9 mouse cellular contexts compared by ENCODE assay signal in the genomic region with DNA sequence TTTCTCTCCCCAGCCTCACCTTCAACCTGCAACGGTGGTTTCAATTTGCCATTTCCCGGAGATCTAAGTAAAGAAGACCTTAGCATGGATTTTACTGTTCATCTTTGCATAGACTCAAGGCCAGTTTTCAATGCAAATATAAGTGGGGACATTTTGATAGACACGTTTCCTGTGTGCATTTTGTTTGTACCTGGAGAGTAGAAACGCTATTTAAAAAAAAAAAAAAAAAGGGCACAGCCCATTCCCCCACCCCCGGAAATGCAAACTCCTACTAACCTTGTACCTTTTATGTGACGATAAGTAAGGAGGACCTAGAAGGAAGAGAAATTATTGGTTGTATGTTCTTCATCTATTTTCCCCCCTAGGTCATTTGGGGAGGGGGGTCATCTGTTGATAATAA. TPM values are rescaled to one million over a fixed set of nuclear protein-coding genes. Genes with fewer than 3 reads are reported as not detected.
DNase-seq lines count a peak whose midpoint lies in the region; ATAC-seq and TF ChIP-seq lines count a peak whose summit lies in the region.
"Had no signal": no experiment of that assay in that cellular context is flagged by ENCODE, and none has a peak within 500 bp of the region (broad histone marks: within the 10 kb centered on the region; RNA-seq: fewer than 3 reads in every experiment).

No protein-coding gene starts in this region.

- H3K4me3 ChIP-seq in heart, embryonic 13.5 days: peak overlapping the region; percentile 37
- H3K4me3 ChIP-seq in heart, adult 2 months: no peak overlapping the region; the same call in 1 of the 2 replicates
- no peak overlapping the region for H3K4me3 ChIP-seq in CH12.LX (replicated peaks in 1 of 3; ENCODE audit: low read depth in 2 of 3, low read length in 2 of 3, poor library complexity in 1 of 3)
- H3K4me3 ChIP-seq in hindbrain, embryonic 14.5 days (replicated peaks; ENCODE audit: low read length): no peak overlapping the region
- no peak overlapping the region for H3K4me3 ChIP-seq in midbrain, embryonic 11.5 days (ENCODE audit: low read depth, low read length)
- H3K4me3 ChIP-seq: megakaryocyte, embryonic 14.5 days had no signal

- TF ChIP-seq POLR2A in heart, adult 2 months (IDR thresholded peaks at IDR 0.05; ENCODE audit: insufficient read depth, low read depth, low read length): no peak
- TF ChIP-seq POLR2A in CH12.LX (IDR thresholded peaks at IDR 0.05; ENCODE audit: low read depth, low read length): no peak

- TF ChIP-seq CTCF in heart, adult 2 months (IDR thresholded peaks at IDR 0.05): no peak
- no peak for TF ChIP-seq CTCF in CH12.LX (conservative IDR thresholded peaks at IDR 0.05 in 1 of 2, IDR thresholded peaks at IDR 0.05 in 1 of 2; ENCODE audit: low read depth in 2 of 2, low read length in 2 of 2)

- peak overlapping the region; percentile 87 for H3K27ac ChIP-seq in heart, embryonic 13.5 days (replicated peaks)
- H3K27ac ChIP-seq in heart, adult 2 months: no peak overlapping the region
- no peak overlapping the region for H3K27ac ChIP-seq in CH12.LX (ENCODE audit: insufficient read depth, low read depth)
- H3K27ac ChIP-seq in hindbrain, embryonic 14.5 days: no peak overlapping the region
- no peak overlapping the region for H3K27ac ChIP-seq in midbrain, embryonic 11.5 days (ENCODE audit: low read depth, low read length)

- no peak for TF ChIP-seq RAD21 in CH12.LX (IDR thresholded peaks at IDR 0.05; ENCODE audit: low read depth, low read length)

- H3K4me1 ChIP-seq in heart, embryonic 13.5 days: peaks cover 43% of the 10 kb centered on the region
- peaks cover 7% of the 10 kb centered on the region for H3K4me1 ChIP-seq in heart, adult 2 months (ENCODE audit: control insufficient read depth, insufficient read depth, low read length)
- no peaks in the 10 kb centered on the region for H3K4me1 ChIP-seq in CH12.LX (ENCODE audit: control insufficient read depth in 1 of 2, insufficient read depth in 2 of 2)
- no peaks in the 10 kb centered on the region for H3K4me1 ChIP-seq in hindbrain, embryonic 14.5 days (replicated peaks; ENCODE audit: control insufficient read depth, insufficient read depth, low read length)
- H3K4me1 ChIP-seq in midbrain, embryonic 11.5 days (ENCODE audit: control insufficient read depth, insufficient read depth, low read length): no peaks in the 10 kb centered on the region; the same call in 1 of the 2 replicates

- no peak for ATAC-seq in heart, embryonic 13.5 days (ENCODE audit: extremely low read depth, insufficient number of reproducible peaks, low FRiP score, low TSS enrichment)
- ATAC-seq in hindbrain, embryonic 14.5 days (ENCODE audit: low FRiP score): no peak
- no peak for ATAC-seq in midbrain, embryonic 11.5 days (ENCODE audit: low FRiP score)
- ATAC-seq in monocyte, adult 5-6 weeks (replicated peaks; ENCODE audit: insufficient number of reproducible peaks, low FRiP score, low TSS enrichment, poor library complexity, severe bottlenecking): no peak

- in situ Hi-C loops in CH12.LX (cut with MboI; ENCODE audit: low pct_ligation_motif_present, low pct_unique_long_range_greater_than_20kb, low sequenced_read_pairs): no loop called here

- 18% methylated on average over 6 of the region's 6 CpGs for WGBS in heart, embryonic 13.5 days
- WGBS in heart, adult 2 months: 47% methylated on average over 6 of the region's 6 CpGs
- 43% methylated on average over 6 of the region's 6 CpGs for WGBS in hindbrain, embryonic 14.5 days
- WGBS in midbrain, embryonic 11.5 days: 56% methylated on average over 6 of the region's 6 CpGs

- peak overlapping the region; percentile 63 for H3K4me2 ChIP-seq in heart, embryonic 13.5 days
- H3K4me2 ChIP-seq in CH12.LX (ENCODE audit: insufficient read depth, low read depth, poor library complexity, severe bottlenecking): peak overlapping the region; percentile 60; the same call in 1 of the 2 replicates
- peak overlapping the region; percentile 42 for H3K4me2 ChIP-seq in hindbrain, embryonic 14.5 days (replicated peaks)
- no peak overlapping the region for H3K4me2 ChIP-seq in midbrain, embryonic 11.5 days

- intact Hi-C loops in heart, adult 2 months (cut with DNase I): loop anchor here (5.0 kb wide), 2 partner anchors 40 to 170 kb away; no protein-coding TSS in a partner anchor

- H3K9me3 ChIP-seq in heart, embryonic 13.5 days: no peaks in the 10 kb centered on the region
- H3K9me3 ChIP-seq in CH12.LX (replicated peaks; ENCODE audit: low read length): no peaks in the 10 kb centered on the region
- H3K9me3 ChIP-seq in hindbrain, embryonic 14.5 days (ENCODE audit: control insufficient read depth, low read length): no peaks in the 10 kb centered on the region
- H3K9me3 ChIP-seq in midbrain, embryonic 11.5 days (ENCODE audit: control insufficient read depth, low read length): no peaks in the 10 kb centered on the region
- H3K9me3 ChIP-seq: megakaryocyte, embryonic 14.5 days had no signal

- no peak for TF ChIP-seq EP300 in heart, adult 2 months (IDR thresholded peaks at IDR 0.05; ENCODE audit: insufficient read depth, low read depth, low read length)
- TF ChIP-seq EP300 in CH12.LX (IDR thresholded peaks at IDR 0.05; ENCODE audit: low read length): no peak

- H3K9ac ChIP-seq in heart, embryonic 13.5 days: peak overlapping the region; percentile 48
- no peak overlapping the region for H3K9ac ChIP-seq in heart, adult 2 months (ENCODE audit: low read depth, low read length)
- no peak overlapping the region for H3K9ac ChIP-seq in CH12.LX (ENCODE audit: insufficient read depth, low read depth)
- H3K9ac ChIP-seq in hindbrain, embryonic 14.5 days: no peak overlapping the region
- no peak overlapping the region for H3K9ac ChIP-seq in midbrain, embryonic 11.5 days (ENCODE audit: low read length)

- dilution Hi-C loops in CH12.LX (cut with MboI; ENCODE audit: extremely low pct_ligation_motif_present, extremely low pct_unique_long_range_greater_than_20kb, low sequenced_read_pairs): no loop called here

- no peaks in the 10 kb centered on the region for H3K27me3 ChIP-seq in heart, embryonic 13.5 days (replicated peaks)
- no peaks in the 10 kb centered on the region for H3K27me3 ChIP-seq in heart, adult 2 months (ENCODE audit: control insufficient read depth, insufficient read depth, low read length)
- H3K27me3 ChIP-seq in CH12.LX (replicated peaks): no peaks in the 10 kb centered on the region
- H3K27me3 ChIP-seq in hindbrain, embryonic 14.5 days (ENCODE audit: control insufficient read depth, insufficient read depth, low read length): no peaks in the 10 kb centered on the region
- H3K27me3 ChIP-seq in midbrain, embryonic 11.5 days (ENCODE audit: control insufficient read depth, insufficient read depth, low read length): no peaks in the 10 kb centered on the region
- H3K27me3 ChIP-seq: megakaryocyte, embryonic 14.5 days had no signal

- H3K36me3 ChIP-seq in heart, embryonic 13.5 days: no peaks in the 10 kb centered on the region
- peaks cover 3% of the 10 kb centered on the region for H3K36me3 ChIP-seq in heart, adult 2 months (ENCODE audit: control insufficient read depth, insufficient read depth, low read length)
- no peaks in the 10 kb centered on the region for H3K36me3 ChIP-seq in CH12.LX (replicated peaks in 1 of 2; ENCODE audit: control insufficient read depth in 1 of 2, insufficient read depth in 1 of 2, low read length in 1 of 2)
- H3K36me3 ChIP-seq in hindbrain, embryonic 14.5 days (replicated peaks; ENCODE audit: control insufficient read depth, insufficient read depth): no peaks in the 10 kb centered on the region
- H3K36me3 ChIP-seq in midbrain, embryonic 11.5 days (ENCODE audit: control insufficient read depth, insufficient read depth, low read length): no peaks in the 10 kb centered on the region

- no peak for DNase-seq in heart, adult 2 months
- DNase-seq in CH12.LX (ENCODE audit: extremely low read depth) (no peak), adipocyte (ENCODE audit: low spot score) (no peak)
- DNase-seq in hindbrain, embryonic 14.5 days (ENCODE audit: low spot score): no peak
- peak; percentile 83 for DNase-seq in midbrain, embryonic 11.5 days (ENCODE audit: low spot score, missing footprints)
- no peak for DNase-seq in spleen, adult 12 weeks (ENCODE audit: low spot score)

- H3K79me2 ChIP-seq in heart, adult 2 months (replicated peaks; ENCODE audit: control insufficient read depth, insufficient read depth, low read length): no peaks in the 10 kb centered on the region
- H3K79me2 ChIP-seq in CH12.LX (replicated peaks; ENCODE audit: control insufficient read depth, extremely low read depth, insufficient read depth, poor library complexity, severe bottlenecking): no peaks in the 10 kb centered on the region

TF ChIP-seq in CH12.LX, 34 proteins besides CTCF, POLR2A, EP300 and RAD21:
- TF ChIP-seq IRF4 (IDR thresholded peaks at IDR 0.05; ENCODE audit: low read depth, low read length) (no peak), ZNF384 (IDR thresholded peaks at IDR 0.05; ENCODE audit: low read depth, low read length) (peak; percentile 53; the same call in 1 of the 2 replicates), MAX (IDR thresholded peaks at IDR 0.05; ENCODE audit: low read length) (no peak), CHD1 (IDR thresholded peaks at IDR 0.05; ENCODE audit: low read depth, low read length) (no peak), ELF1 (IDR thresholded peaks at IDR 0.05; ENCODE audit: low read depth, low read length) (no peak), TBP (conservative IDR thresholded peaks at IDR 0.05; ENCODE audit: low read depth, low read length) (no peak)

RNA-seq across cellular contexts. Expression of gene Dusp6, which starts 24.2 kb away (rescaled TPM):
- polyA plus RNA-seq in heart, embryonic 13.5 days (2015; fragmentation: Nextera tagmentation; extraction: Ambion mirVana): 39.4 and 40.6 TPM in 2 replicates
- 10 to 100 TPM; 15.8 to 21.4 TPM for total RNA-seq in heart, adult 2 months (2021)
- 24.8 and 25.6 TPM in 2 replicates for polyA plus RNA-seq in heart, adult 2 months (2012; rRNA removed)
- total RNA-seq in CH12.LX (2012; rRNA removed) (6.2 and 7.6 TPM in 2 replicates), CH12.LX (2014; rRNA removed) (11.6 and 13.5 TPM in 2 replicates)
- polyA plus RNA-seq in CH12.LX (2012; ENCODE audit: insufficient read length, low read depth): 4.1 and 6.1 TPM in 2 replicates
- polyA plus RNA-seq in hindbrain, embryonic 14.5 days (2014; fragmentation: Nextera tagmentation; extraction: Ambion mirVana): 28.4 and 33.0 TPM in 2 replicates
- polyA plus RNA-seq in midbrain, embryonic 11.5 days (2014; fragmentation: Nextera tagmentation; extraction: Ambion mirVana): 36.8 and 41.9 TPM in 2 replicates
- total RNA-seq in monocyte, adult 5-6 weeks (2017): 114 to 201 TPM (median 184 TPM) in 3 replicates
